Mouse (Mus musculus) spleen, postnatal 4 days (tissue): ENCODE data around the gene Zfp488.

Source experiments
- DNase-seq, 2 experiments: peaks; one replicate each; pipeline ENCODE4 v3.0.0; 2022; ENCODE audit warnings: low spot score in 2 of 2

Gene Zfp488

GRCm38 (mm10) chr14:33978604-33979059 is at the start of gene Zfp488:
Gene Zfp488, minus strand, starts transcription at chr14:33978764.
- DNase-seq = no peak

GRCm38 (mm10) chr14:34026710-34027109 is 48.1 kb upstream of the Zfp488 start:
- no peak for DNase-seq

GRCm38 (mm10) chr14:34016938-34017337 is 38.4 kb upstream of the Zfp488 start:
- DNase-seq = no peak

GRCm38 (mm10) chr14:34016381-34016780 is 37.8 kb upstream of the Zfp488 start, which contains the start of gene Gm5460:
Gene Gm5460, plus strand, starts transcription at chr14:34016758.
- no peak for DNase-seq

GRCm38 (mm10) chr14:34015063-34015462 is 36.5 kb upstream of the Zfp488 start, which contains the start of gene Gm30083:
Gene Gm30083, minus strand, starts transcription at chr14:34015182.
- DNase-seq = no peak

- peak in 1 of 2 experiments; percentile 43 for DNase-seq
Measured at GRCm38 (mm10) chr14:34002358-34002757, 23.8 kb upstream of the Zfp488 start.

GRCm38 (mm10) chr14:34001445-34001844 is 22.9 kb upstream of the Zfp488 start:
- peak in 1 of 2 experiments; percentile 49 for DNase-seq

- peak in 1 of 2 experiments; percentile 27 for DNase-seq
Measured at GRCm38 (mm10) chr14:34000076-34000475, 21.5 kb upstream of the Zfp488 start.

GRCm38 (mm10) chr14:33997427-33997826 is 18.9 kb upstream of the Zfp488 start:
- DNase-seq = no peak

- no peak for DNase-seq
Measured at GRCm38 (mm10) chr14:33993521-33994289, 15.1 kb upstream of the Zfp488 start.

- no peak for DNase-seq
Measured at GRCm38 (mm10) chr14:33993051-33993450, 14.5 kb upstream of the Zfp488 start.

- DNase-seq = peak in 1 of 2 experiments; percentile 50
Measured at GRCm38 (mm10) chr14:33991971-33992370, 13.4 kb upstream of the Zfp488 start.

GRCm38 (mm10) chr14:33989201-33989600 is 10.6 kb upstream of the Zfp488 start:
- DNase-seq = no peak

GRCm38 (mm10) chr14:33977748-33978147 is 816 bp downstream of the Zfp488 start:
- DNase-seq = no peak

- no peak for DNase-seq
Measured at GRCm38 (mm10) chr14:33974752-33975151, 3.8 kb downstream of the Zfp488 start.

- no peak for DNase-seq
Measured at GRCm38 (mm10) chr14:33972679-33973078, 5.9 kb downstream of the Zfp488 start.

GRCm38 (mm10) chr14:33965675-33966074 is 12.9 kb downstream of the Zfp488 start:
- no peak for DNase-seq

GRCm38 (mm10) chr14:33959341-33959740 is 19.2 kb downstream of the Zfp488 start:
- no peak for DNase-seq

- no peak for DNase-seq
Measured at GRCm38 (mm10) chr14:33958841-33959240, 19.7 kb downstream of the Zfp488 start.

- DNase-seq = no peak
Measured at GRCm38 (mm10) chr14:33958186-33958585, 20.4 kb downstream of the Zfp488 start.

GRCm38 (mm10) chr14:33956055-33956454 is 22.5 kb downstream of the Zfp488 start:
- no peak for DNase-seq

- DNase-seq = no peak
Measured at GRCm38 (mm10) chr14:33953761-33954160, 24.8 kb downstream of the Zfp488 start, which contains the start of gene Rbp3. Gene Rbp3, plus strand, starts transcription at chr14:33954003.
